Mouse (Mus musculus) midbrain, postnatal 0 days (tissue): ENCODE measurements around the gene Man1c1. TPM values are rescaled to one million over a fixed set of nuclear protein-coding genes. Genes with fewer than 3 reads are reported as not detected.

ENCODE experiments used
- ATAC-seq: fragments of 200-750 bp; cut with Nextera tagmentation; 2 replicates; pipeline ENCODE4 v1.8.0; 2017; ENCODE audit warnings: moderate number of reproducible peaks, mild to moderate bottlenecking, moderate TSS enrichment, moderate library complexity; ENCODE audit not compliant: low FRiP score
- DNase-seq: peaks from one replicate; pipeline ENCODE4 v3.0.0-alpha.2; 2015; ENCODE audit warnings: low spot score
- H3K27ac ChIP-seq: fragments of 300-500 bp; sonication (generic); 2 replicates; pipeline ENCODE4 v1.5.1; 2014; ENCODE audit warnings: low read depth, mild to moderate bottlenecking, low read length, mixed read lengths
- H3K27me3 ChIP-seq: fragments of 300-500 bp; sonication (generic); 2 replicates; pipeline ENCODE4 v1.6.1; 2014; ENCODE audit warnings: low read length, control low read depth, mixed read lengths; ENCODE audit not compliant: insufficient read depth
- H3K36me3 ChIP-seq: fragments of 300-500 bp; sonication (generic); 2 replicates; pipeline ENCODE4 v1.6.1; 2014; ENCODE audit warnings: low read length, control low read depth, mixed read lengths; ENCODE audit not compliant: insufficient read depth
- H3K4me1 ChIP-seq: fragments of 300-500 bp; sonication (generic); 2 replicates; pipeline ENCODE4 v1.6.1; 2014; ENCODE audit warnings: mild to moderate bottlenecking, control low read depth, antibody characterized with exemption, low read length, mixed read lengths; ENCODE audit not compliant: insufficient read depth
- H3K4me2 ChIP-seq: fragments of 300-500 bp; sonication (generic); 2 replicates; pipeline ENCODE4 v1.6.1; 2014; ENCODE audit warnings: low read depth, mild to moderate bottlenecking, low read length, mixed read lengths; ENCODE audit not compliant: poor library complexity, severe bottlenecking
- H3K4me3 ChIP-seq: fragments of 300-500 bp; sonication (generic); 2 replicates; pipeline ENCODE4 v1.5.1; 2014; ENCODE audit warnings: low read depth, mild to moderate bottlenecking, low read length, moderate library complexity
- H3K9ac ChIP-seq: fragments of 300-500 bp; sonication (generic); replicated peaks from 2 replicates; pipeline ENCODE4 v1.6.1; 2014; ENCODE audit warnings: mild to moderate bottlenecking, low read length, moderate library complexity, mixed read lengths; ENCODE audit not compliant: poor library complexity, severe bottlenecking
- H3K9me3 ChIP-seq: fragments of 300-500 bp; sonication (generic); 2 replicates; pipeline ENCODE4 v1.6.1; 2016; ENCODE audit warnings: low read length, control low read depth
- CTCF ChIP-seq: IDR thresholded peaks from 2 replicates; pipeline ENCODE4 v1.5.1; 2016; ENCODE audit warnings: antibody characterized with exemption, mild to moderate bottlenecking
- WGBS: fragments of 180-500 bp; shearing (Covaris S2); extraction: QIAGEN DNeasy Blood & Tissue Kit; methylation state at CpG from one replicate; pipeline ENCODE4 v1.1.7; 2014; 5-methylcytosine and 5-hydroxymethylcytosine counted together
- polyA plus RNA-seq: library from polyadenylated mRNA; unstranded; fragments of >200 nt; fragmentation: Nextera tagmentation; extraction: Ambion mirVana; gene quantifications from 2 replicates; pipeline ENCODE4 v1.2.1, GENCODE M21; 2015
- total RNA-seq: library from RNA; depleted of rRNA; stranded (reverse); fragments of >200 nt; gene quantifications from 2 replicates; pipeline ENCODE4 v1.2.3, GENCODE M21; 2014

The Man1c1 gene
- total and polyA plus RNA-seq, 2 experiments from 2014 or later, result 3.4 to 28.7 TPM

DNA sequence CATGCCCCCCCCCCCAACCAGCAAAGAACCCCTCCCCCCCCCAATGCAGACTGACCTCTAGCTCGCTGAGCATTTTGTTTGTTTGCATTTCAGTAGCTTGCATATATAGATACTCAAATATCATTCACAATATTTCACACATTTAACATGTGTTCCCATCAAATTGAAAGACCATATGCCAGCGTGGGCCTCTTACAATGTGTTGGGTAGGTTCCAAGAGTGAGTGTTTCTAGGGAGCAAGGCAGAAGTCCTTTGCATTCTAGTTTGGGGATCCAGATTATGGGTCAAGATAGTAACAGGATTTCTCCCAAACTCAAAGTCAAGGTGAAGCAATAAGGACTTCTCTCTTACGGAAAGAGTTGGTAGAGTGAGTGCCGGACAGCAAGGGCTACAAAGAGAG is 185.5 kb downstream of the Man1c1 start:
- Histone ChIP-seq H3K9ac (no peak overlapping the region), H3K4me1 (no peaks in the 10 kb centered on the region), H3K4me3 (no peak overlapping the region), H3K27me3 (no peaks in the 10 kb centered on the region), H3K4me2 (no peak overlapping the region), H3K9me3 (no peaks in the 10 kb centered on the region), H3K36me3 (no peaks in the 10 kb centered on the region), H3K27ac (no peak overlapping the region)
- 98% methylated on average over 4 of the region's 4 CpGs for WGBS
- no peak for ATAC-seq
- TF ChIP-seq CTCF, result no peak
- DNase-seq, result no peak

DNA sequence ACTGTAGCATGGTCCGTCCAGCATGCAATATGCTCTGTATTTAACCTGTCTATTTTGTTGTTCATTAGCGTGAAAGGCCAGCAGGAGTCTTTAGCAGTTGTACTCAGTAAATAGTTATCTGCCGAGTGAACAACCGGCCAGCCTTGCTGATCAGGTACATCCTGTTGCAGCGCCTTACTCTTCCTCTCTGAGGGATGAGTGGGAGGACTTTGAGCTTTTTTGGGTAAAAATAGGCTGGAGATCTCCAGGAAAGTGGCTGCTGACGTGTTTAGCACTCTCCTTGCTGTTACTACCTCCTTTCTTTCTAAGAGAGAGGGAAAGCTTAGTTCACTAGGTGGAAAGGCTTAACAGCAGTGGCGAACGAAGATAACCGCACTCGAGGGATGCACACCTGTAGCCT is 186.4 kb downstream of the Man1c1 start:
- DNase-seq (no peak), ATAC-seq (no peak)
- Histone ChIP-seq H3K27ac (no peak overlapping the region), H3K4me1 (no peaks in the 10 kb centered on the region), H3K4me3 (no peak overlapping the region), H3K27me3 (no peaks in the 10 kb centered on the region), H3K36me3 (no peaks in the 10 kb centered on the region), H3K9ac (no peak overlapping the region), H3K4me2 (no peak overlapping the region), H3K9me3 (no peaks in the 10 kb centered on the region)
- no peak for TF ChIP-seq CTCF
- 84% methylated on average over 10 of the region's 10 CpGs for WGBS

DNA sequence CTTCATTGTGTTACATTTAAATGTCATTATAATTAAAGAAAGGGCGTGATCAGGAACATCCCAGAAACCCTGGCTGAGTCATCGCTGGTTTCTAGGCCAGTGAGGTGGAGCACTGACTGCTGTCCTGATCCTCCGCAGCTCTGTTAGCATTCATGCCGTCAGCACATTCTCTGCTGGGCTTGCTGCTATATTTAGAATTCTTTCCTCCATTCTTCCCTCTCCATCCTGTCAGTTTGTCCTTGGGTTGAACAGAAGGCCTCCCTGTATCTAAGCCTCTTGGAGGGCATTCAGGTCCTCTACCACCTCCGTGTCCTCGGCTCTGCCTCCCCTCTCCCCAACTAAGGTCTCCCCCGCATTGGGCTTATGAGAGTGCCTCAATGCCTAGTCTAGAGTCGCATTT is 187.1 kb downstream of the Man1c1 start:
- WGBS, result 74% methylated on average over 8 of the region's 8 CpGs
- TF ChIP-seq CTCF, result no peak
- Histone ChIP-seq H3K4me1 (no peaks in the 10 kb centered on the region), H3K9ac (no peak overlapping the region), H3K27ac (no peak overlapping the region), H3K27me3 (no peaks in the 10 kb centered on the region), H3K4me3 (no peak overlapping the region), H3K4me2 (no peak overlapping the region), H3K9me3 (no peaks in the 10 kb centered on the region), H3K36me3 (no peaks in the 10 kb centered on the region)
- DNase-seq (peak; percentile 38), ATAC-seq (no peak)

DNA sequence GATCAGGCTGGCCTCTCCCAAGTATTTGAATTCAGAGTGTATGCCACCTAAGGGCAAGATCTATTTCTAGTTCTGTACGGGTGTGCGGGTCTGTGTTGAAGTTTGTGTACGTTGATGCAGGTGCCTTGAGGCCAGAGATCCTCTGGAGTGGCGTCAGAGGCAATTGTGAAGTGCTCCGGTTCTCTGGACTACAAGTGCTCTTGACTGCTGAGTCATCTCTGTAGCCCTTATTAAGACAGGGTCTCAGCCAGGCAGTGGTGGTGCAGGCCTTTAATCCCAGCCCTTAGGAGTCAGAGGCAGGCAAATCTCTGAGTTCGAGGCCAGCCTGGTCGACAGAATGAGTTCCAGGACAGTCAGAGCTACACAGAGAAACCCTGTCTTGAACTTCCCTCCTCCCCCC is 188.5 kb downstream of the Man1c1 start:
- DNase-seq (no peak), ATAC-seq (no peak)
- 85% methylated on average over 7 of the region's 7 CpGs for WGBS

GRCm38 (mm10) chr4:134514309-134514930 is 189.7 kb downstream of the Man1c1 start:
- H3K27me3 ChIP-seq, result no peaks in the 10 kb centered on the region
- H3K27ac ChIP-seq, result no peak overlapping the region
- TF ChIP-seq CTCF, result no peak
- H3K9me3 ChIP-seq, result no peaks in the 10 kb centered on the region
- no peak overlapping the region for H3K4me3 ChIP-seq
- H3K9ac ChIP-seq, result no peak overlapping the region
- no peaks in the 10 kb centered on the region for H3K36me3 ChIP-seq
- ATAC-seq (no peak), DNase-seq (no peak)
- no peak overlapping the region for H3K4me2 ChIP-seq
- H3K4me1 ChIP-seq, result peaks cover 6% of the 10 kb centered on the region; the same call in 1 of the 2 replicates
- 94% methylated on average over 11 of the region's 11 CpGs for WGBS

More for the DNA sequence above, 188.5 kb downstream of the Man1c1 start:
- TF ChIP-seq CTCF, result no peak
- Histone ChIP-seq H3K4me1 (peaks cover 6% of the 10 kb centered on the region; the same call in 1 of the 2 replicates), H3K27ac (no peak overlapping the region), H3K9me3 (no peaks in the 10 kb centered on the region), H3K36me3 (no peaks in the 10 kb centered on the region), H3K4me3 (no peak overlapping the region), H3K4me2 (no peak overlapping the region), H3K9ac (no peak overlapping the region), H3K27me3 (no peaks in the 10 kb centered on the region)

GRCm38 (mm10) chr4:134512798-134513197 is 191.3 kb downstream of the Man1c1 start:
- DNase-seq, result no peak

More at GRCm38 (mm10) chr4:134512798-134513197, 191.3 kb downstream of the Man1c1 start:
- no peaks in the 10 kb centered on the region for H3K27me3 ChIP-seq
- H3K9me3 ChIP-seq, result no peaks in the 10 kb centered on the region
- no peak overlapping the region; the same call in 1 of the 2 replicates for H3K4me2 ChIP-seq
- no peak overlapping the region for H3K4me3 ChIP-seq
- H3K4me1 ChIP-seq, result peaks cover 6% of the 10 kb centered on the region; the same call in 1 of the 2 replicates
- no peak for ATAC-seq
- no peak overlapping the region for H3K9ac ChIP-seq
- no peak overlapping the region for H3K27ac ChIP-seq
- H3K36me3 ChIP-seq, result peaks cover 8% of the 10 kb centered on the region
- 30% methylated on average over 14 of the region's 15 CpGs for WGBS
- TF ChIP-seq CTCF, result peak; percentile 69
